Mouse (Mus musculus) hindbrain, embryonic 12.5 days (tissue): ENCODE data around the gene Ssbp4. TPM values are rescaled to one million over a fixed set of nuclear protein-coding genes. Genes with fewer than 3 reads are reported as not detected.
A peak's percentile ranks its signal among the peaks of the same experiment; 100 is the strongest.

Source experiments
- ATAC-seq: fragments of 200-750 bp; cut with Nextera tagmentation; 2 replicates; pipeline ENCODE4 v1.8.0; 2017; ENCODE audit warnings: moderate TSS enrichment; ENCODE audit not compliant: low FRiP score
- H3K27ac ChIP-seq: fragments of 300-500 bp; sonication (generic); 2 replicates; pipeline ENCODE4 v1.5.1; 2016; ENCODE audit warnings: mild to moderate bottlenecking
- H3K27me3 ChIP-seq: fragments of 300-500 bp; sonication (generic); 2 replicates; pipeline ENCODE4 v1.6.1; 2016; ENCODE audit warnings: mild to moderate bottlenecking
- H3K36me3 ChIP-seq: fragments of 300-500 bp; sonication (generic); 2 replicates; pipeline ENCODE4 v1.6.1; 2016; ENCODE audit warnings: mild to moderate bottlenecking
- H3K4me1 ChIP-seq: fragments of 300-500 bp; sonication (generic); 2 replicates; pipeline ENCODE4 v1.6.1; 2016
- H3K4me2 ChIP-seq: fragments of 300-500 bp; sonication (generic); replicated peaks from 2 replicates; pipeline ENCODE4 v1.6.1; 2016; ENCODE audit warnings: mild to moderate bottlenecking
- H3K4me3 ChIP-seq: fragments of 300-500 bp; sonication (generic); 2 replicates; pipeline ENCODE4 v1.5.1; 2016; ENCODE audit warnings: mild to moderate bottlenecking
- H3K9ac ChIP-seq: fragments of 300-500 bp; sonication (generic); 2 replicates; pipeline ENCODE4 v1.6.1; 2016; ENCODE audit warnings: mild to moderate bottlenecking, moderate library complexity
- H3K9me3 ChIP-seq: fragments of 300-500 bp; sonication (generic); replicated peaks from 2 replicates; pipeline ENCODE4 v1.6.1; 2016; ENCODE audit warnings: mild to moderate bottlenecking
- WGBS: fragments of 180-500 bp; shearing (Covaris S2); methylation state at CpG from one replicate; pipeline ENCODE4 v1.1.7; 2016; 5-methylcytosine and 5-hydroxymethylcytosine counted together
- polyA plus RNA-seq: library from polyadenylated mRNA; unstranded; fragments of >200 nt; fragmentation: Nextera tagmentation; extraction: Ambion mirVana; gene quantifications from 2 replicates; pipeline ENCODE4 v1.2.1, GENCODE M21; 2016

Ssbp4 gene
- polyA plus RNA-seq, 1 experiment from 2014 or later: 141 TPM

DNA sequence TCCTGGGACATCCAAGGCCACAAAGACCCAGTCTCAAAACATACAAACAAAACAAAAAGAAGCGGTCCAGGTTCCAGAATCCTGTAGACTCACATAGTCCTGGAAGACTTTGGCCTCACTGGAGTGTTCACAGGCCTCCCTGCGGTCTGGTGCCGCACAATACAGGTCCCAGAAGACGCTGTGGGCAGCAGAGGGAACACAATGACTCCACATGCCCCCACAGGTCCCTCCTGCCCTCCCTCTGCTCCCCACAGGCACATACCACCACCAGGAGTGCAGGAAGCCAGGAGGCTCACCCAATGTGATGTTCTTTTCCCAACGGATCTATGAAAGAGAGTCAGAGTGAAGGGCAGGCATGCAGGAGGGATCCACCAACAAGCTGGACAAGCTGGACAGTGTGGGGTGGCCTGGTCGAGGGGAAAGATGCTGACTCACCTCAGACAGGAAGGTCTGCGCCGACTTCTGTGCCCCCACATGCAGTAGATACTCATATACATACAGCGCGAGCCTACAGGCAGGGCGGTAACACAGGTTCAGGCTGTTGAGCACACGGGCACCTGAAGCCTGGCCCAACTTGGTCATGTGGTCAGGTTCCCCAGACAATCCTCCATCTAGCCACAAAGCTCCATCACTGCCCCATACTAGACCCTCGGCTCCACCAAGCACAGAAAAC lies 6.4 kb downstream of the Ssbp4 start:
- H3K9me3 ChIP-seq: peaks cover 3% of the 10 kb centered on the region; the same call in 1 of the 2 replicates
- no peak overlapping the region for H3K9ac ChIP-seq
- ATAC-seq: no peak
- H3K27me3 ChIP-seq: 0 out of 2 replicates have a peak, but pooled peaks cover 9% of the 10 kb centered on the region
- H3K4me2 ChIP-seq: no peak overlapping the region
- peaks cover 78% of the 10 kb centered on the region for H3K4me1 ChIP-seq
- 96% methylated on average over 13 of the region's 13 CpGs for WGBS
- H3K36me3 ChIP-seq: peaks cover 14% of the 10 kb centered on the region
- H3K4me3 ChIP-seq: no peak overlapping the region
- peak overlapping the region; percentile 96 for H3K27ac ChIP-seq

- peaks cover 76% of the 10 kb centered on the region for H3K4me1 ChIP-seq
- H3K27me3 ChIP-seq: 0 out of 2 replicates have a peak, but pooled peaks cover 16% of the 10 kb centered on the region
- peak overlapping the region; percentile 27; the same call in 1 of the 2 replicates for H3K9ac ChIP-seq
- peak overlapping the region; percentile 54 for H3K4me2 ChIP-seq
- H3K27ac ChIP-seq: peak overlapping the region; percentile 96
- H3K4me3 ChIP-seq: peak overlapping the region; percentile 15
- peaks cover 25% of the 10 kb centered on the region for H3K36me3 ChIP-seq
- H3K9me3 ChIP-seq: peaks cover 3% of the 10 kb centered on the region; the same call in 1 of the 2 replicates
- peak; percentile 65 for ATAC-seq
- WGBS: 2% methylated on average over 26 of the region's 26 CpGs
Measured at GRCm38 (mm10) chr8:70601271-70601649, 7.4 kb downstream of the Ssbp4 start.

DNA sequence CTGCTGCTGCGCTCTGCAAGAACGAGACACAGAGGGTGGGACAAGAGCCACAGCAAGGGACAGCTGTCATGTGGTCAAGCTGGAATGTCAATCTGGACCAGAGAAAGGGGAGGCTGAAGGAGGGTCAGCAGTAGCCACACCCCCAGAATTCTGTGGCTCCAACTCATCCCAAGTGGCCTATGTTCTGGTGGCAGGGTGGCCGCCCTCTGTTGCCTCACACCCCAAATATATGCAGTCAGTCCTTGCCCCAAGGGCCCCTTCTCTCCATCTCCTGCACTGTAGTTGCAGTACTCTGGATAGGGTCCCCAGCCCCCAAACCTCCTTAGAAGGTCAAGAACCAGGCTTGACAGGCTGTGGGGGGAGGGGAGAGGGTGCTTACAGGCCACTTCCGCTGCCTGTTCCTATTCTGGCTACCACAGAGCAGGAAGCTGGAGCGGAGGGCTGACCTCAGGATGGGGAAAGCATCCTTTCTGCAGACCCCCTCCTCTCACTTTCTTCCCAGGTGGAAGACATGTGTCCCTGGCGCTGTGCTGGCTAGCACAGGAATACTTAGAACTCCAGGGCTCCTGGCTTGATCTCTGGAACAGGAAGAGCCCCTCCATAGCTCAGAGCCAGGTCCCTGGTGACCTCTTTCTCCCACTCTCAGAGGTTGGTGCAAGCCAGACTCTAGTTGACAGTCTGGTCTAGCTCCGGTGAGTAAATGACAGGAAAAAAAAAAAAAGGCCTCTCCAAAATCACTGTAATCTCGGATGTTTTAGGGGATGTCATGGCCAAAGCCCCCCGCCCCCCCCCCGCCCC lies 8.0 kb downstream of the Ssbp4 start:
- H3K4me1 ChIP-seq: peaks cover 76% of the 10 kb centered on the region
- H3K4me2 ChIP-seq: peak overlapping the region; percentile 54
- peaks cover 22% of the 10 kb centered on the region; the same call in 1 of the 2 replicates for H3K27me3 ChIP-seq
- peak overlapping the region; percentile 15 for H3K4me3 ChIP-seq
- 14% methylated on average over 10 of the region's 10 CpGs for WGBS
- H3K9me3 ChIP-seq: peaks cover 3% of the 10 kb centered on the region; the same call in 1 of the 2 replicates
- peak overlapping the region; percentile 27; the same call in 1 of the 2 replicates for H3K9ac ChIP-seq
- peaks cover 30% of the 10 kb centered on the region for H3K36me3 ChIP-seq
- H3K27ac ChIP-seq: peak overlapping the region; percentile 96
- peak; percentile 20; the same call in 1 of the 2 replicates for ATAC-seq

DNA sequence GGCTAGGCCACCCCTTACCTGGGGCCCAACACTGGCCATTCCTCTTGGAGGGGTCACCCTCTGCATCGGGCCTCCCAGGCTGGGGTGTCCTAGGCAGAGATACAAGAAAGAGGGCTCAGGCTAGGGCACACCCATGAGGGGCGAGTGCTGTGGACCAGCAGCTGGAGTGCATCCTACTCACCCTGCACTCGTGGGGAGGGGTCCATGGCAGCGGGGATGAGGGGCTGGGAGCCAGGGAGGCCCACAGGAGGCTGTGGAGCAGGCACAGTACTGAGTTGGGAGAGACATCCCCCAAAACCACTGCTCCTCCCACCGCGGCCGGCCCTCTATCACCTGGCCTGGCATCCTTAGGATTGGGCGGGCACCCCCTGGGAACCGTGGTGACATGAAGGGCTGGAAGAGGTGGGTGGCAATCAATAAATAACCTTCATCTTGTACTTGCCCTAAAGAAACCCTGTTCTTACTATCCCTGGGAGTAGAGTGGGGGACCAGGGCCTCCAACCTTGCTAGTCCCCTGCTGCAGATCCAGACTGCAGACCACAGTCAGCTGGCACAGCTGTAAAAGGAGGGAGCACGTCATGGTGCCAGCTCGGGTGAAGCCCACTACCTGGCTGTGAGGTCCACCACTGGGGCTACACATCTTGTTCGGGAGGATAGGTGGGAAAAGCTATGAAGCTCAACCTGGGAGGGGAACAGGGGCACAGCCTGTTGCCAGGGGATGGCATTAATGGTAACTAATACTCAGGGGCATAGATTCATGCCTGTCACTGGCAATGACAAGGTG lies 9.0 kb downstream of the Ssbp4 start:
- Histone ChIP-seq H3K9ac (0 out of 2 replicates have a peak overlapping the region, but pooled peaks have one; percentile 14), H3K4me3 (no peak overlapping the region), H3K4me1 (peaks cover 78% of the 10 kb centered on the region), H3K4me2 (no peak overlapping the region), H3K27me3 (peaks cover 27% of the 10 kb centered on the region), H3K9me3 (peaks cover 3% of the 10 kb centered on the region; the same call in 1 of the 2 replicates), H3K36me3 (peaks cover 32% of the 10 kb centered on the region), H3K27ac (peak overlapping the region; percentile 96)
- no peak for ATAC-seq
- 86% methylated on average over 12 of the region's 12 CpGs for WGBS

GRCm38 (mm10) chr8:70598722-70599121 lies 9.9 kb downstream of the Ssbp4 start:
- H3K27ac ChIP-seq: peak overlapping the region; percentile 31; the same call in 1 of the 2 replicates
- H3K4me1 ChIP-seq: peaks cover 76% of the 10 kb centered on the region
- H3K27me3 ChIP-seq: peaks cover 27% of the 10 kb centered on the region
- 11% methylated on average over 10 of the region's 10 CpGs for WGBS
- no peak for ATAC-seq
- H3K4me3 ChIP-seq: peak overlapping the region; percentile 41
- peak overlapping the region; percentile 76; the same call in 1 of the 2 replicates for H3K9ac ChIP-seq
- H3K4me2 ChIP-seq: peak overlapping the region; percentile 80
- peaks cover 32% of the 10 kb centered on the region for H3K36me3 ChIP-seq
- H3K9me3 ChIP-seq: peaks cover 3% of the 10 kb centered on the region; the same call in 1 of the 2 replicates

GRCm38 (mm10) chr8:70598283-70598682 lies 10.4 kb downstream of the Ssbp4 start:
- peak overlapping the region; percentile 76 for H3K9ac ChIP-seq
- 2% methylated on average over 29 of the region's 29 CpGs for WGBS
- H3K27ac ChIP-seq: peak overlapping the region; percentile 44
- ATAC-seq: peak; percentile 30
- peaks cover 80% of the 10 kb centered on the region for H3K4me1 ChIP-seq
- H3K36me3 ChIP-seq: peaks cover 32% of the 10 kb centered on the region
- peaks cover 3% of the 10 kb centered on the region; the same call in 1 of the 2 replicates for H3K9me3 ChIP-seq
- peak overlapping the region; percentile 41 for H3K4me3 ChIP-seq
- peaks cover 27% of the 10 kb centered on the region for H3K27me3 ChIP-seq
- H3K4me2 ChIP-seq: peak overlapping the region; percentile 80

- H3K4me3 ChIP-seq: peak overlapping the region; percentile 41
- peaks cover 28% of the 10 kb centered on the region for H3K36me3 ChIP-seq
- H3K27ac ChIP-seq: peak overlapping the region; percentile 44
- peaks cover 3% of the 10 kb centered on the region; the same call in 1 of the 2 replicates for H3K9me3 ChIP-seq
- H3K9ac ChIP-seq: peak overlapping the region; percentile 76
- peaks cover 84% of the 10 kb centered on the region for H3K4me1 ChIP-seq
- WGBS: 5% methylated on average over 66 of the region's 68 CpGs
- no peak for ATAC-seq
- H3K27me3 ChIP-seq: peaks cover 27% of the 10 kb centered on the region
- peak overlapping the region; percentile 80 for H3K4me2 ChIP-seq
Measured at GRCm38 (mm10) chr8:70597417-70598272, 11.0 kb downstream of the Ssbp4 start.

GRCm38 (mm10) chr8:70596775-70597416 lies 11.8 kb downstream of the Ssbp4 start:
- H3K27ac ChIP-seq: no peak overlapping the region
- H3K36me3 ChIP-seq: peaks cover 26% of the 10 kb centered on the region
- peaks cover 81% of the 10 kb centered on the region for H3K4me1 ChIP-seq
- no peaks in the 10 kb centered on the region for H3K9me3 ChIP-seq
- peak overlapping the region; percentile 80; the same call in 1 of the 2 replicates for H3K4me2 ChIP-seq
- peak overlapping the region; percentile 76; the same call in 1 of the 2 replicates for H3K9ac ChIP-seq
- no peak overlapping the region for H3K4me3 ChIP-seq
- 84% methylated on average over 17 of the region's 17 CpGs for WGBS
- peaks cover 27% of the 10 kb centered on the region for H3K27me3 ChIP-seq
- no peak for ATAC-seq

DNA sequence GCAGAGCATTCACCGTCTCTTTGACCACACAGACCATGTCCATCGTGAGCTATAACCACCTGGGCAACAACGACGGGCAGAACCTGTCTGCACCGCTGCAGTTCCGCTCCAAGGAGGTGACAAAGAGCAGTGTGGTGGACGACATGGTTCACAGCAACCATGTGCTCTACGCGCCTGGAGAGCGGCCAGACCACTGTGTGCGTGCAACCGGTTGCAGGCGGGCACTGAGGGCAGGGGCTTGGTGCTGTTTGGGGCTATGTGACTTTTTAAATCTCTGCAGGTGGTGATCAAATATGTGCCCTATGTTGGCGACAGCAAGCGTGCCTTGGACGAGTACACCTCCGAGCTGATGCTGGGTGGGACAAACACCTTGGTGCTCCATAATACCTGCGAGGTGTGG lies 12.5 kb downstream of the Ssbp4 start:
- Histone ChIP-seq H3K27me3 (peaks cover 27% of the 10 kb centered on the region), H3K9me3 (no peaks in the 10 kb centered on the region), H3K9ac (no peak overlapping the region), H3K36me3 (peaks cover 31% of the 10 kb centered on the region), H3K27ac (no peak overlapping the region), H3K4me2 (no peak overlapping the region), H3K4me1 (peaks cover 75% of the 10 kb centered on the region), H3K4me3 (no peak overlapping the region)
- WGBS: 94% methylated on average over 18 of the region's 18 CpGs
- no peak for ATAC-seq

- H3K27ac ChIP-seq: no peak overlapping the region
- H3K9ac ChIP-seq: no peak overlapping the region
- H3K36me3 ChIP-seq: peaks cover 35% of the 10 kb centered on the region
- H3K4me2 ChIP-seq: no peak overlapping the region
- H3K9me3 ChIP-seq: no peaks in the 10 kb centered on the region
- H3K4me1 ChIP-seq: peaks cover 71% of the 10 kb centered on the region
- H3K4me3 ChIP-seq: no peak overlapping the region
- no peak for ATAC-seq
- WGBS: 97% methylated on average over 12 of the region's 12 CpGs
- H3K27me3 ChIP-seq: peaks cover 27% of the 10 kb centered on the region
Measured at GRCm38 (mm10) chr8:70595811-70596210, 12.9 kb downstream of the Ssbp4 start.
